Mouse (Mus musculus) CD8-positive naive resting alpha-beta T cell, adult 2 months (primary cell): Measurements from ENCODE around the gene Mtus2.
"Not testable (repeated sequence)": the region's sequence is repeated elsewhere in the genome, so short reads cannot be mapped to it uniquely, and the experiment has no call there.

Experiments
- DNase-seq, 2 experiments: peaks; one replicate each; pipeline ENCODE4 v3.0.0; 2022; ENCODE audit warnings: low read depth in 2 of 2, low spot score in 2 of 2

Mtus2 gene

GRCm38 (mm10) chr5:147956821-147957564 lies at the start of gene Mtus2:
TSS of gene Mtus2 (plus strand) at chr5:147957320.
- peak in 1 of 2 experiments; percentile 5 for DNase-seq

GRCm38 (mm10) chr5:147907851-147908250 lies 49.3 kb upstream of the Mtus2 start:
- DNase-seq, result no peak

- DNase-seq, result no peak
Observed at GRCm38 (mm10) chr5:147910807-147911509, 46.2 kb upstream of the Mtus2 start.

- DNase-seq, result no peak
Observed at GRCm38 (mm10) chr5:147911744-147912143, 45.4 kb upstream of the Mtus2 start.

- no peak for DNase-seq
Observed at GRCm38 (mm10) chr5:147913241-147913842, 43.8 kb upstream of the Mtus2 start.

GRCm38 (mm10) chr5:147915038-147915566 lies 42.0 kb upstream of the Mtus2 start:
- no peak for DNase-seq

- no peak for DNase-seq
Observed at GRCm38 (mm10) chr5:147916171-147916570, 40.9 kb upstream of the Mtus2 start.

GRCm38 (mm10) chr5:147918044-147918846 lies 38.9 kb upstream of the Mtus2 start:
- DNase-seq, result no peak

GRCm38 (mm10) chr5:147924621-147925020 lies 32.5 kb upstream of the Mtus2 start:
- DNase-seq, result no peak

GRCm38 (mm10) chr5:147925935-147926604 lies 31.1 kb upstream of the Mtus2 start:
- peak in 1 of 2 experiments; percentile 4 for DNase-seq

- DNase-seq, result no peak
Observed at GRCm38 (mm10) chr5:147928668-147929497, 28.2 kb upstream of the Mtus2 start.

- no peak for DNase-seq
Observed at GRCm38 (mm10) chr5:147935096-147935495, 22.0 kb upstream of the Mtus2 start.

- no peak for DNase-seq
Observed at GRCm38 (mm10) chr5:147939226-147939625, 17.9 kb upstream of the Mtus2 start.

- DNase-seq, result no peak
Observed at GRCm38 (mm10) chr5:147945000-147945666, 12.0 kb upstream of the Mtus2 start.

GRCm38 (mm10) chr5:147949881-147950280 lies 7.2 kb upstream of the Mtus2 start:
- DNase-seq, result no peak

- DNase-seq, result no peak
Observed at GRCm38 (mm10) chr5:147951751-147952150, 5.4 kb upstream of the Mtus2 start.

- not testable (repeated sequence) for DNase-seq
Observed at GRCm38 (mm10) chr5:147953181-147953580, 3.9 kb upstream of the Mtus2 start.

- no peak for DNase-seq
Observed at GRCm38 (mm10) chr5:147955671-147956070, 1.4 kb upstream of the Mtus2 start.

GRCm38 (mm10) chr5:147956421-147956820 lies 699 bp upstream of the Mtus2 start:
- DNase-seq, result no peak
